Mouse (Mus musculus): Measurements from ENCODE around the gene Ube2e1. TPM values are rescaled to one million over a fixed set of nuclear protein-coding genes. Genes with fewer than 3 reads are reported as not detected.

The Ube2e1 gene
- polyA plus RNA-seq, 1 experiment from 2014 or later: 118 TPM

GRCm38 (mm10) chr14:18350680-18351079, 19.0 kb upstream of the Ube2e1 start:
- Histone ChIP-seq H3K36me3 (ENCODE audit: insufficient read depth, low read length) (no peaks in the 10 kb centered on the region), H3K27ac (no peak overlapping the region), H3K4me1 (replicated peaks; ENCODE audit: insufficient read depth, low read length) (no peaks in the 10 kb centered on the region), H3K9me3 (replicated peaks; ENCODE audit: low read length) (no peaks in the 10 kb centered on the region), H3K27me3 (ENCODE audit: insufficient read depth, low read length) (no peaks in the 10 kb centered on the region), H3K4me3 (replicated peaks; ENCODE audit: low read depth, low read length) (no peak overlapping the region), H3K9ac (ENCODE audit: low read depth, low read length) (no peak overlapping the region), H3K4me2 (ENCODE audit: low read length) (no peak overlapping the region)
- 100% methylated on average over 1 of the region's 1 CpGs for WGBS
- no peak for ATAC-seq (replicated peaks; ENCODE audit: low FRiP score, low read depth)
- TF ChIP-seq CTCF (IDR thresholded peaks at IDR 0.05; ENCODE audit: low read depth): no peak
- no peak for DNase-seq (ENCODE audit: low spot score)

GRCm38 (mm10) chr14:18349871-18350270, 18.2 kb upstream of the Ube2e1 start:
- no peaks in the 10 kb centered on the region for H3K9me3 ChIP-seq (replicated peaks; ENCODE audit: low read length)
- ATAC-seq (replicated peaks; ENCODE audit: low FRiP score, low read depth): no peak
- no peak overlapping the region for H3K4me3 ChIP-seq (replicated peaks; ENCODE audit: low read depth, low read length)
- no peak overlapping the region for H3K9ac ChIP-seq (ENCODE audit: low read depth, low read length)
- WGBS: 65% methylated on average over 5 of the region's 5 CpGs
- H3K4me1 ChIP-seq (replicated peaks; ENCODE audit: insufficient read depth, low read length): no peaks in the 10 kb centered on the region
- H3K4me2 ChIP-seq (ENCODE audit: low read length): no peak overlapping the region
- no peaks in the 10 kb centered on the region for H3K36me3 ChIP-seq (ENCODE audit: insufficient read depth, low read length)
- no peak for DNase-seq (ENCODE audit: low spot score)
- no peaks in the 10 kb centered on the region for H3K27me3 ChIP-seq (ENCODE audit: insufficient read depth, low read length)
- no peak for TF ChIP-seq CTCF (IDR thresholded peaks at IDR 0.05; ENCODE audit: low read depth)
- H3K27ac ChIP-seq: no peak overlapping the region

- Histone ChIP-seq H3K9me3 (replicated peaks; ENCODE audit: low read length) (no peaks in the 10 kb centered on the region), H3K36me3 (ENCODE audit: insufficient read depth, low read length) (no peaks in the 10 kb centered on the region), H3K9ac (ENCODE audit: low read depth, low read length) (no peak overlapping the region), H3K4me1 (replicated peaks; ENCODE audit: insufficient read depth, low read length) (no peaks in the 10 kb centered on the region), H3K4me2 (ENCODE audit: low read length) (no peak overlapping the region), H3K27ac (no peak overlapping the region), H3K4me3 (replicated peaks; ENCODE audit: low read depth, low read length) (no peak overlapping the region), H3K27me3 (ENCODE audit: insufficient read depth, low read length) (no peaks in the 10 kb centered on the region)
- peak; percentile 25 for DNase-seq (ENCODE audit: low spot score)
- 40% methylated on average over 4 of the region's 4 CpGs for WGBS
- no peak for ATAC-seq (replicated peaks; ENCODE audit: low FRiP score, low read depth)
- TF ChIP-seq CTCF (IDR thresholded peaks at IDR 0.05; ENCODE audit: low read depth): no peak
Observed at GRCm38 (mm10) chr14:18343589-18343988, 11.9 kb upstream of the Ube2e1 start.

- H3K9ac ChIP-seq (ENCODE audit: low read depth, low read length): no peak overlapping the region
- H3K27ac ChIP-seq: no peak overlapping the region
- H3K4me3 ChIP-seq (replicated peaks; ENCODE audit: low read depth, low read length): no peak overlapping the region
- 76% methylated on average over 2 of the region's 2 CpGs for WGBS
- no peaks in the 10 kb centered on the region for H3K4me1 ChIP-seq (replicated peaks; ENCODE audit: insufficient read depth, low read length)
- no peaks in the 10 kb centered on the region for H3K9me3 ChIP-seq (replicated peaks; ENCODE audit: low read length)
- no peak overlapping the region for H3K4me2 ChIP-seq (ENCODE audit: low read length)
- H3K36me3 ChIP-seq (ENCODE audit: insufficient read depth, low read length): no peaks in the 10 kb centered on the region
- no peaks in the 10 kb centered on the region for H3K27me3 ChIP-seq (ENCODE audit: insufficient read depth, low read length)
- TF ChIP-seq CTCF (IDR thresholded peaks at IDR 0.05; ENCODE audit: low read depth): no peak
- DNase-seq (ENCODE audit: low spot score): no peak
- ATAC-seq (replicated peaks; ENCODE audit: low FRiP score, low read depth): no peak
Observed at GRCm38 (mm10) chr14:18342749-18343148, 11.1 kb upstream of the Ube2e1 start.

- Histone ChIP-seq H3K27ac (no peak overlapping the region), H3K4me2 (ENCODE audit: low read length) (no peak overlapping the region), H3K36me3 (ENCODE audit: insufficient read depth, low read length) (no peaks in the 10 kb centered on the region), H3K9me3 (replicated peaks; ENCODE audit: low read length) (no peaks in the 10 kb centered on the region), H3K9ac (ENCODE audit: low read depth, low read length) (no peak overlapping the region), H3K4me1 (replicated peaks; ENCODE audit: insufficient read depth, low read length) (no peaks in the 10 kb centered on the region), H3K27me3 (ENCODE audit: insufficient read depth, low read length) (no peaks in the 10 kb centered on the region), H3K4me3 (replicated peaks; ENCODE audit: low read depth, low read length) (no peak overlapping the region)
- no peak for TF ChIP-seq CTCF (IDR thresholded peaks at IDR 0.05; ENCODE audit: low read depth)
- ATAC-seq (replicated peaks; ENCODE audit: low FRiP score, low read depth): no peak
- no peak for DNase-seq (ENCODE audit: low spot score)
- WGBS: 79% methylated on average over 3 of the region's 3 CpGs
Observed at GRCm38 (mm10) chr14:18341088-18341487, 9.4 kb upstream of the Ube2e1 start.

- no peaks in the 10 kb centered on the region for H3K36me3 ChIP-seq (ENCODE audit: insufficient read depth, low read length)
- no peak overlapping the region for H3K9ac ChIP-seq (ENCODE audit: low read depth, low read length)
- no peak for ATAC-seq (replicated peaks; ENCODE audit: low FRiP score, low read depth)
- no peak overlapping the region for H3K4me2 ChIP-seq (ENCODE audit: low read length)
- DNase-seq (ENCODE audit: low spot score): no peak
- H3K9me3 ChIP-seq (replicated peaks; ENCODE audit: low read length): no peaks in the 10 kb centered on the region
- no peak for TF ChIP-seq CTCF (IDR thresholded peaks at IDR 0.05; ENCODE audit: low read depth)
- H3K27ac ChIP-seq: no peak overlapping the region
- no peaks in the 10 kb centered on the region for H3K4me1 ChIP-seq (replicated peaks; ENCODE audit: insufficient read depth, low read length)
- H3K4me3 ChIP-seq (replicated peaks; ENCODE audit: low read depth, low read length): no peak overlapping the region
- no peaks in the 10 kb centered on the region for H3K27me3 ChIP-seq (ENCODE audit: insufficient read depth, low read length)
Observed at GRCm38 (mm10) chr14:18336106-18336505, 4.4 kb upstream of the Ube2e1 start.

Data from kidney, postnatal 0 days (tissue).